Mouse (Mus musculus) heart, adult 18-20 months (tissue): ENCODE measurements at regions not wholly inside any gene's neighbourhood (a gene's known extent, or its start where the extent isn't known, plus 50 kb on each side); places are given as distances from the start of the nearest gene placed in this dataset.

Source experiments
- microRNA-seq, 2 experiments: library from miRNA; unstranded; fragments of <30 nt; microRNA quantifications; one replicate each; pipeline ENCODE4 v1.2.0; 2022

Small RNA genes in the stretch of these regions (microRNA-seq; reads per million reads assigned to microRNA genes)
- 0 reads per million in 2 experiments for gene Gm23064
